Mouse (Mus musculus) skeletal muscle tissue, adult 2 months (tissue): ENCODE data around the gene Gm3755.
"Not testable (repeated sequence)": the region's sequence is repeated elsewhere in the genome, so short reads cannot be mapped to it uniquely, and the experiment has no call there.

ENCODE experiments used
- DNase-seq: peaks from one replicate; pipeline ENCODE4 v3.0.0-alpha.2; 2012; ENCODE audit warnings: low read depth, low spot score

The Gm3755 gene

GRCm38 (mm10) chr14:7450817-7451216 is at the start of gene Gm3755:
TSS of gene Gm3755 (minus strand) at chr14:7450917.
- not testable (repeated sequence) for DNase-seq

GRCm38 (mm10) chr14:7488731-7489130 is 38.0 kb upstream of the Gm3755 start:
- not testable (repeated sequence) for DNase-seq

GRCm38 (mm10) chr14:7483662-7484061 is 32.9 kb upstream of the Gm3755 start, which contains the start of gene Gm3752:
TSS of gene Gm3752 (minus strand) at chr14:7483762.
- not testable (repeated sequence) for DNase-seq

- not testable (repeated sequence) for DNase-seq
Observed at GRCm38 (mm10) chr14:7422496-7422895, 28.2 kb downstream of the Gm3755 start.
